Mouse (Mus musculus): ENCODE results near the gene Sgpp1.

DNA sequence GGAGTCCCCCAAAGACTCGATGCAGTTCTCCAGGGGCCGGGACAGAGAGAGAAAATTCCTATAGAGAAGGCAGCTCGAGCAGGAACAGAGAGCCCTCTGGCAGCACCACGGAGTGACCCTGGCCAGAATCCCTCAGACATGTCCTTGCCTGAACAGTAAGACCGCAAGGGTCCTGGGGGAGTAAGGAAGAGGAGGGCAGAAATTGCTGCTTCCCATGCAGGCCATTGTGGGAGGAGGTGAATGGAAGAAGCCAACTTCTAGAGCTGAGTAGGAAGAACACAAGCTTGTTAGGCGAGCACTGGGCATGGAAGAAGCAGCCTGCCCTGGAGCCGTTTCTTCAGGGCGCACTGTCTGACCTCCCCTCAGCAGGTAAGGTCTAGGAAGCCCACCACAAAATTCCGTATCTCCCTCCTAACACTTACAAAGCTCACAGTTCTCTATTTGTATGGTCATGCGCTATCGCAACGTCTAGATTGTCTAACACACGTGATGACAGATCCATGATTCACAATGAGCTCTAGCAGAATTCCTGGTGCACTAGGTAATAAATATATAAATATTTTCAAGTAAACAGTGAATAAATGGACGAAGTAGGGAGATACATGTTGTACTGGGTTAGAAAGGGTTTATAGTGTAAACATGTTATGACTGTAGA, 33.3 kb downstream of the Sgpp1 start:
- no peak for TF ChIP-seq FLI1 (IDR thresholded peaks at IDR 0.05; ENCODE audit: low read length)
- no peak for TF ChIP-seq GATA1 (IDR thresholded peaks at IDR 0.05; ENCODE audit: borderline replicate concordance, low read length)

Data from megakaryocyte, embryonic 14.5 days (primary cell).